Comparison of ENCODE assay signal across 11 mouse cellular contexts in the genomic region with DNA sequence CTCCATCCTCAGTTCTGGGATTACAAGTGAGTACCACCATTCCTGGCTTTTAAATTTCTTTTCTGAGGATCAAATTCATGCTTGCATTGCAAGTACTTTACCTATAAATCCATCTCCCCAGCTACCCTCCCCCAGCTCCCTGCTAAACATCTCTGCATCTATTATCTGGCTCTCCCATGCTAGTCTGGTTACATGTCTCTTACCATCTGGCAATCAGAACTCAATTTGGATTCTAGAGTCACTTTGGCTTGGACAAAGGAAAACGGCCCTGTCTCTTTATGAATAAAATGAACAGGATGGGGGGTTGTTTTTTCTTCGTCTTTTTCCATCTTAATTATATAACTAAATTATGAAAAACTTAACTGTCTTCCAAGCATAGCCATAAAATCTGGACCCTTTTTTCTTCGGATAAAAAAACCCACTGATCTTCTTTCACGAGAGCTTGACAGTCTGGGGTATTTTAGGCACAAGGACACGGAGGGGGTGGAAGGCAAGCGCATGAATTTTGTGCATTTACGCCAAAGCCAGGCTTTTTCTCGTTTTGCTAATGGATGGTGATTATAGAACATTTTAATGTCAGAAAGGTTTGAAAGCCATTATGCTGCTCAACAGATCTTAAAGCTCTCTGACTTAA.
DNase-seq lines count a peak whose midpoint lies in the region; ATAC-seq lines count a peak whose summit lies in the region.
"Had no signal": no experiment of that assay in that cellular context is flagged by ENCODE, and none has a peak within 500 bp of the region (broad histone marks: within the 10 kb centered on the region; RNA-seq: fewer than 3 reads in every experiment).

No protein-coding gene starts in this region.

- H3K36me3 ChIP-seq in hindbrain, embryonic 10.5 days: no peaks in the 10 kb centered on the region
- no peaks in the 10 kb centered on the region for H3K36me3 ChIP-seq in hindbrain, embryonic 16.5 days (ENCODE audit: control insufficient read depth, insufficient read depth, low read length)
- no peaks in the 10 kb centered on the region for H3K36me3 ChIP-seq in embryonic facial prominence, embryonic 13.5 days
- no peaks in the 10 kb centered on the region for H3K36me3 ChIP-seq in hindbrain, embryonic 13.5 days
- H3K36me3 ChIP-seq in neural tube, embryonic 14.5 days (ENCODE audit: control insufficient read depth, insufficient read depth, low read length): no peaks in the 10 kb centered on the region

- peaks cover 9% of the 10 kb centered on the region; the same call in 1 of the 2 replicates for H3K4me1 ChIP-seq in hindbrain, embryonic 10.5 days (replicated peaks)
- H3K4me1 ChIP-seq in hindbrain, embryonic 16.5 days (ENCODE audit: control insufficient read depth, insufficient read depth, low read depth, low read length): peaks cover 6% of the 10 kb centered on the region
- peaks cover 44% of the 10 kb centered on the region for H3K4me1 ChIP-seq in embryonic facial prominence, embryonic 13.5 days
- peaks cover 17% of the 10 kb centered on the region for H3K4me1 ChIP-seq in hindbrain, embryonic 13.5 days (replicated peaks)
- H3K4me1 ChIP-seq in neural tube, embryonic 14.5 days (ENCODE audit: control insufficient read depth, insufficient read depth, low read length): no peaks in the 10 kb centered on the region; the same call in 1 of the 2 replicates

- no peak for ATAC-seq in hindbrain, embryonic 16.5 days
- no peak for ATAC-seq in embryonic facial prominence, embryonic 13.5 days (ENCODE audit: insufficient number of reproducible peaks, insufficient read depth, low FRiP score, low TSS enrichment, low read depth)
- ATAC-seq in hindbrain, embryonic 13.5 days (ENCODE audit: low FRiP score): no peak
- ATAC-seq in neural tube, embryonic 14.5 days (ENCODE audit: low read depth): no peak
- ATAC-seq: inflammation-experienced regulatory T-cells, adult 6 months had no signal

- 75% methylated on average over 8 of the region's 8 CpGs for WGBS in hindbrain, embryonic 10.5 days
- WGBS in hindbrain, embryonic 16.5 days: 42% methylated on average over 8 of the region's 8 CpGs
- 27% methylated on average over 8 of the region's 8 CpGs for WGBS in embryonic facial prominence, embryonic 13.5 days
- WGBS in hindbrain, embryonic 13.5 days: 50% methylated on average over 8 of the region's 8 CpGs
- WGBS in neural tube, embryonic 14.5 days: 48% methylated on average over 8 of the region's 8 CpGs

- H3K4me3 ChIP-seq in hindbrain, embryonic 10.5 days: no peak overlapping the region
- no peak overlapping the region for H3K4me3 ChIP-seq in hindbrain, embryonic 16.5 days (ENCODE audit: low read length)
- no peak overlapping the region for H3K4me3 ChIP-seq in embryonic facial prominence, embryonic 13.5 days
- H3K4me3 ChIP-seq in hindbrain, embryonic 13.5 days: no peak overlapping the region
- no peak overlapping the region for H3K4me3 ChIP-seq in neural tube, embryonic 14.5 days (ENCODE audit: low read depth, low read length)
- H3K4me3 ChIP-seq: myocyte had no signal

- H3K4me2 ChIP-seq in hindbrain, embryonic 16.5 days (ENCODE audit: low read length): no peak overlapping the region
- peak overlapping the region; percentile 18; the same call in 1 of the 2 replicates for H3K4me2 ChIP-seq in embryonic facial prominence, embryonic 13.5 days
- H3K4me2 ChIP-seq in hindbrain, embryonic 13.5 days: no peak overlapping the region
- H3K4me2 ChIP-seq in neural tube, embryonic 14.5 days (ENCODE audit: low read depth, low read length): no peak overlapping the region

- no peaks in the 10 kb centered on the region for H3K9me3 ChIP-seq in hindbrain, embryonic 10.5 days
- H3K9me3 ChIP-seq in hindbrain, embryonic 16.5 days (ENCODE audit: control insufficient read depth, low read length): no peaks in the 10 kb centered on the region
- H3K9me3 ChIP-seq in embryonic facial prominence, embryonic 13.5 days: no peaks in the 10 kb centered on the region
- H3K9me3 ChIP-seq in hindbrain, embryonic 13.5 days: no peaks in the 10 kb centered on the region
- H3K9me3 ChIP-seq in neural tube, embryonic 14.5 days (ENCODE audit: control insufficient read depth, low read length): no peaks in the 10 kb centered on the region

- H3K27me3 ChIP-seq in hindbrain, embryonic 10.5 days (ENCODE audit: insufficient read depth, poor library complexity, severe bottlenecking): no peaks in the 10 kb centered on the region
- no peaks in the 10 kb centered on the region for H3K27me3 ChIP-seq in hindbrain, embryonic 16.5 days (replicated peaks; ENCODE audit: control insufficient read depth, insufficient read depth, low read length)
- H3K27me3 ChIP-seq in embryonic facial prominence, embryonic 13.5 days: no peaks in the 10 kb centered on the region
- H3K27me3 ChIP-seq in hindbrain, embryonic 13.5 days: no peaks in the 10 kb centered on the region
- H3K27me3 ChIP-seq in neural tube, embryonic 14.5 days (ENCODE audit: control insufficient read depth, insufficient read depth, low read length): no peaks in the 10 kb centered on the region

- no peak overlapping the region; the same call in 1 of the 2 replicates for H3K9ac ChIP-seq in hindbrain, embryonic 16.5 days (ENCODE audit: low read depth, low read length)
- H3K9ac ChIP-seq in embryonic facial prominence, embryonic 13.5 days: peak overlapping the region; percentile 32
- peak overlapping the region; percentile 43; the same call in 1 of the 2 replicates for H3K9ac ChIP-seq in hindbrain, embryonic 13.5 days
- no peak overlapping the region for H3K9ac ChIP-seq in neural tube, embryonic 14.5 days (replicated peaks; ENCODE audit: low read depth, low read length)

- DNase-seq in hindbrain, embryonic 10.5 days (ENCODE audit: low spot score): no peak
- DNase-seq in lung, postnatal 10 days: no peak
- no peak for DNase-seq in urinary bladder, postnatal 10 days (ENCODE audit: low spot score)
- DNase-seq in gastrocnemius, postnatal 4 days (ENCODE audit: low spot score in 2 of 2): no peak
- DNase-seq: B cell, adult 2 months had no signal

- peak overlapping the region; percentile 76 for H3K27ac ChIP-seq in hindbrain, embryonic 10.5 days
- H3K27ac ChIP-seq in hindbrain, embryonic 16.5 days (ENCODE audit: low read depth, low read length): no peak overlapping the region
- peak overlapping the region; percentile 74 for H3K27ac ChIP-seq in embryonic facial prominence, embryonic 13.5 days
- peak overlapping the region; percentile 70 for H3K27ac ChIP-seq in hindbrain, embryonic 13.5 days
- H3K27ac ChIP-seq in neural tube, embryonic 14.5 days (ENCODE audit: low read depth, low read length): 0 out of 2 replicates have a peak overlapping the region, but pooled peaks have one; percentile 12

Comparison
In these comparisons a context has a peak if more than half of its experiments do, and no peak if none do; other contexts are left out.
1. H3K9ac ChIP-seq: peak in embryonic facial prominence, embryonic 13.5 days (single experiment) and hindbrain, embryonic 13.5 days (single experiment); none in hindbrain, embryonic 16.5 days (single experiment) and neural tube, embryonic 14.5 days (single experiment).